Mouse (Mus musculus) stomach, embryonic 16.5 days (tissue): ENCODE data around the gene Lhfpl2. TPM values are rescaled to one million over a fixed set of nuclear protein-coding genes. Genes with fewer than 3 reads are reported as not detected.

Experiments
- ATAC-seq: fragments of 200-750 bp; cut with Nextera tagmentation; 2 replicates; pipeline ENCODE4 v1.8.0; 2017; ENCODE audit warnings: moderate number of reproducible peaks, moderate TSS enrichment; ENCODE audit not compliant: insufficient read depth, low FRiP score
- H3K27ac ChIP-seq: fragments of 300-500 bp; sonication (generic); 2 replicates; pipeline ENCODE4 v1.5.1; 2014; ENCODE audit warnings: low read length
- H3K27me3 ChIP-seq: fragments of 300-500 bp; sonication (generic); 2 replicates; pipeline ENCODE4 v1.6.1; 2014; ENCODE audit warnings: low read length, control low read depth, mixed read lengths; ENCODE audit not compliant: control insufficient read depth, insufficient read depth
- H3K36me3 ChIP-seq: fragments of 300-500 bp; sonication (generic); 2 replicates; pipeline ENCODE4 v1.6.1; 2014; ENCODE audit warnings: low read length; ENCODE audit not compliant: control insufficient read depth, insufficient read depth
- H3K4me1 ChIP-seq: fragments of 300-500 bp; sonication (generic); 2 replicates; pipeline ENCODE4 v1.6.1; 2014; ENCODE audit warnings: low read length, control low read depth, mixed read lengths; ENCODE audit not compliant: control insufficient read depth, insufficient read depth
- H3K4me2 ChIP-seq: fragments of 300-500 bp; sonication (generic); 2 replicates; pipeline ENCODE4 v1.6.1; 2014; ENCODE audit warnings: low read depth, low read length, mixed read lengths
- H3K4me3 ChIP-seq: fragments of 300-500 bp; sonication (generic); replicated peaks from 2 replicates; pipeline ENCODE4 v1.5.1; 2014; ENCODE audit warnings: mild to moderate bottlenecking, low read length
- H3K9ac ChIP-seq: fragments of 300-500 bp; sonication (generic); 2 replicates; pipeline ENCODE4 v1.6.1; 2014; ENCODE audit warnings: low read length
- H3K9me3 ChIP-seq: fragments of 300-500 bp; sonication (generic); replicated peaks from 2 replicates; pipeline ENCODE4 v1.6.1; 2016; ENCODE audit warnings: low read length, control low read depth; ENCODE audit not compliant: control insufficient read depth
- WGBS: fragments of 180-500 bp; shearing (Covaris S2); extraction: QIAGEN DNeasy Blood & Tissue Kit; methylation state at CpG from one replicate; pipeline ENCODE4 v1.1.7; 2014; 5-methylcytosine and 5-hydroxymethylcytosine counted together
- polyA plus RNA-seq: library from polyadenylated mRNA; unstranded; fragments of >200 nt; fragmentation: Nextera tagmentation; extraction: Ambion mirVana; gene quantifications from 2 replicates; pipeline ENCODE4 v1.2.1, GENCODE M21; 2015

The Lhfpl2 gene
- polyA plus RNA-seq, 1 experiment from 2014 or later = 20.3 TPM

- Histone ChIP-seq H3K4me2 (no peak overlapping the region), H3K9ac (no peak overlapping the region), H3K27ac (no peak overlapping the region), H3K27me3 (no peaks in the 10 kb centered on the region), H3K4me1 (peaks cover 18% of the 10 kb centered on the region), H3K4me3 (no peak overlapping the region), H3K36me3 (no peaks in the 10 kb centered on the region), H3K9me3 (no peaks in the 10 kb centered on the region)
- 45% methylated on average over 7 of the region's 7 CpGs for WGBS
- ATAC-seq = no peak
Observed at GRCm38 (mm10) chr13:94064571-94064970, 7.0 kb downstream of the Lhfpl2 start.

- Histone ChIP-seq H3K4me2 (no peak overlapping the region), H3K27me3 (no peaks in the 10 kb centered on the region), H3K27ac (no peak overlapping the region), H3K9me3 (no peaks in the 10 kb centered on the region), H3K4me3 (no peak overlapping the region), H3K4me1 (peaks cover 18% of the 10 kb centered on the region), H3K36me3 (no peaks in the 10 kb centered on the region), H3K9ac (no peak overlapping the region)
- WGBS = 57% methylated on average over 11 of the region's 11 CpGs
- no peak for ATAC-seq
Observed at GRCm38 (mm10) chr13:94065276-94066050, 7.9 kb downstream of the Lhfpl2 start.

GRCm38 (mm10) chr13:94066626-94067275, 9.2 kb downstream of the Lhfpl2 start:
- 82% methylated on average over 5 of the region's 5 CpGs for WGBS
- no peak overlapping the region for H3K4me3 ChIP-seq
- no peak overlapping the region for H3K9ac ChIP-seq
- no peak overlapping the region for H3K27ac ChIP-seq
- ATAC-seq = no peak
- no peaks in the 10 kb centered on the region for H3K36me3 ChIP-seq
- H3K9me3 ChIP-seq = no peaks in the 10 kb centered on the region
- no peak overlapping the region for H3K4me2 ChIP-seq
- no peaks in the 10 kb centered on the region for H3K27me3 ChIP-seq
- peaks cover 18% of the 10 kb centered on the region for H3K4me1 ChIP-seq

GRCm38 (mm10) chr13:94068308-94068707, 10.7 kb downstream of the Lhfpl2 start:
- 96% methylated on average over 1 of the region's 1 CpGs for WGBS
- no peaks in the 10 kb centered on the region for H3K27me3 ChIP-seq
- H3K4me3 ChIP-seq = no peak overlapping the region
- H3K4me2 ChIP-seq = no peak overlapping the region
- no peaks in the 10 kb centered on the region for H3K9me3 ChIP-seq
- no peak overlapping the region for H3K27ac ChIP-seq
- H3K36me3 ChIP-seq = no peaks in the 10 kb centered on the region
- peaks cover 17% of the 10 kb centered on the region for H3K4me1 ChIP-seq
- no peak for ATAC-seq
- H3K9ac ChIP-seq = no peak overlapping the region

GRCm38 (mm10) chr13:94069421-94070307, 12.1 kb downstream of the Lhfpl2 start:
- Histone ChIP-seq H3K9me3 (no peaks in the 10 kb centered on the region), H3K27ac (no peak overlapping the region), H3K4me3 (no peak overlapping the region), H3K4me2 (no peak overlapping the region), H3K36me3 (no peaks in the 10 kb centered on the region), H3K4me1 (peaks cover 12% of the 10 kb centered on the region; the same call in 1 of the 2 replicates), H3K9ac (no peak overlapping the region), H3K27me3 (no peaks in the 10 kb centered on the region)
- 78% methylated on average over 16 of the region's 16 CpGs for WGBS
- ATAC-seq = no peak

- H3K36me3 ChIP-seq = no peaks in the 10 kb centered on the region
- H3K4me3 ChIP-seq = no peak overlapping the region
- no peaks in the 10 kb centered on the region for H3K9me3 ChIP-seq
- no peaks in the 10 kb centered on the region for H3K27me3 ChIP-seq
- H3K27ac ChIP-seq = no peak overlapping the region
- ATAC-seq = no peak
- H3K4me2 ChIP-seq = no peak overlapping the region
- H3K9ac ChIP-seq = no peak overlapping the region
- 90% methylated on average over 3 of the region's 3 CpGs for WGBS
- peaks cover 11% of the 10 kb centered on the region; the same call in 1 of the 2 replicates for H3K4me1 ChIP-seq
Observed at GRCm38 (mm10) chr13:94070308-94070619, 12.7 kb downstream of the Lhfpl2 start.

- WGBS = 83% methylated on average over 3 of the region's 3 CpGs
- H3K4me1 ChIP-seq = peaks cover 17% of the 10 kb centered on the region; the same call in 1 of the 2 replicates
- no peaks in the 10 kb centered on the region for H3K36me3 ChIP-seq
- no peaks in the 10 kb centered on the region for H3K27me3 ChIP-seq
- H3K27ac ChIP-seq = no peak overlapping the region
- no peaks in the 10 kb centered on the region for H3K9me3 ChIP-seq
- H3K4me2 ChIP-seq = no peak overlapping the region
- H3K9ac ChIP-seq = no peak overlapping the region
- no peak overlapping the region for H3K4me3 ChIP-seq
- no peak for ATAC-seq
Observed at GRCm38 (mm10) chr13:94070927-94071326, 13.3 kb downstream of the Lhfpl2 start.

- H3K36me3 ChIP-seq = no peaks in the 10 kb centered on the region
- no peak overlapping the region for H3K4me3 ChIP-seq
- peaks cover 17% of the 10 kb centered on the region; the same call in 1 of the 2 replicates for H3K4me1 ChIP-seq
- no peak overlapping the region for H3K4me2 ChIP-seq
- H3K27me3 ChIP-seq = no peaks in the 10 kb centered on the region
- 32% methylated on average over 9 of the region's 9 CpGs for WGBS
- peak overlapping the region; percentile 65; the same call in 1 of the 2 replicates for H3K27ac ChIP-seq
- no peak for ATAC-seq
- H3K9ac ChIP-seq = no peak overlapping the region
- no peaks in the 10 kb centered on the region for H3K9me3 ChIP-seq
Observed at GRCm38 (mm10) chr13:94073046-94073715, 15.6 kb downstream of the Lhfpl2 start.
